Mouse (Mus musculus) cerebellum, adult 11-12 months (tissue): ENCODE data around the gene Rabac1.
A peak's percentile ranks its signal among the peaks of the same experiment; 100 is the strongest.

Source experiments
- DNase-seq: peaks from one replicate; pipeline ENCODE4 v3.0.0; 2022

Rabac1 gene

GRCm38 (mm10) chr7:24971972-24972893, at the start of gene Rabac1:
Gene Rabac1, minus strand, starts transcription at chr7:24972754.
- DNase-seq = peak; percentile 96

GRCm38 (mm10) chr7:25011592-25011991, 39.0 kb upstream of the Rabac1 start:
- DNase-seq = peak; percentile 54

- DNase-seq = peak; percentile 84
Measured at GRCm38 (mm10) chr7:25010090-25010913, 37.7 kb upstream of the Rabac1 start.

- peak; percentile 76 for DNase-seq
Measured at GRCm38 (mm10) chr7:25009099-25009700, 36.6 kb upstream of the Rabac1 start.

GRCm38 (mm10) chr7:25008635-25009034, 36.1 kb upstream of the Rabac1 start:
- DNase-seq = peak; percentile 82

- DNase-seq = peak; percentile 87
Measured at GRCm38 (mm10) chr7:25007609-25008374, 35.2 kb upstream of the Rabac1 start.

GRCm38 (mm10) chr7:25006586-25007364, 34.2 kb upstream of the Rabac1 start:
- DNase-seq = peak; percentile 59

- peak; percentile 63 for DNase-seq
Measured at GRCm38 (mm10) chr7:25006171-25006570, 33.6 kb upstream of the Rabac1 start.

- peak; percentile 93 for DNase-seq
Measured at GRCm38 (mm10) chr7:25005421-25006065, 33.0 kb upstream of the Rabac1 start, which contains the start of gene Atp1a3. Gene Atp1a3, minus strand, starts transcription at chr7:25005958.

- peak; percentile 70 for DNase-seq
Measured at GRCm38 (mm10) chr7:25004806-25005205, 32.3 kb upstream of the Rabac1 start.

- peak; percentile 77 for DNase-seq
Measured at GRCm38 (mm10) chr7:25003820-25004388, 31.4 kb upstream of the Rabac1 start.

GRCm38 (mm10) chr7:25003291-25003690, 30.7 kb upstream of the Rabac1 start:
- DNase-seq = peak; percentile 64

GRCm38 (mm10) chr7:25000711-25001110, 28.2 kb upstream of the Rabac1 start:
- no peak for DNase-seq

GRCm38 (mm10) chr7:25000211-25000610, 27.7 kb upstream of the Rabac1 start:
- DNase-seq = no peak

GRCm38 (mm10) chr7:24993081-24993480, 20.5 kb upstream of the Rabac1 start:
- no peak for DNase-seq

- no peak for DNase-seq
Measured at GRCm38 (mm10) chr7:24990478-24990877, 17.9 kb upstream of the Rabac1 start.

GRCm38 (mm10) chr7:24987941-24988340, 15.4 kb upstream of the Rabac1 start:
- DNase-seq = no peak

- DNase-seq = no peak
Measured at GRCm38 (mm10) chr7:24985799-24986198, 13.2 kb upstream of the Rabac1 start.

- no peak for DNase-seq
Measured at GRCm38 (mm10) chr7:24984307-24984706, 11.8 kb upstream of the Rabac1 start.

GRCm38 (mm10) chr7:24983396-24983795, 10.8 kb upstream of the Rabac1 start:
- no peak for DNase-seq

GRCm38 (mm10) chr7:24980439-24980838, 7.9 kb upstream of the Rabac1 start:
- DNase-seq = no peak
